Mouse (Mus musculus) cerebellum, adult 2 months (tissue): ENCODE data around the gene Gxylt2.

ENCODE experiments used
- CTCF ChIP-seq: fragments of 200-500 bp; IDR thresholded peaks from 2 replicates; pipeline ENCODE4 v1.5.1; 2011; ENCODE audit warnings: low read depth, mild to moderate bottlenecking, control low read depth, low read length, moderate library complexity, borderline replicate concordance; ENCODE audit not compliant: insufficient read depth
- POLR2A ChIP-seq: fragments of 200-500 bp; IDR thresholded peaks from 2 replicates; pipeline ENCODE4 v1.6.1; 2011; ENCODE audit warnings: low read length, control low read depth, borderline replicate concordance; ENCODE audit not compliant: insufficient read depth

- TF ChIP-seq CTCF (no peak), POLR2A (no peak)
These were observed 96.0 kb downstream of the Gxylt2 start for GRCm38 (mm10) chr6:100800497-100800955.
